10 mouse cellular contexts compared by ENCODE assay signal in genomic region chr6:94680760-94681445, GRCm38 (mm10). TPM values are rescaled to one million over a fixed set of nuclear protein-coding genes. Genes with fewer than 3 reads are reported as not detected.
DNase-seq lines count a peak whose midpoint lies in the region; ATAC-seq and TF ChIP-seq lines count a peak whose summit lies in the region.
"Had no signal": no experiment of that assay in that cellular context is flagged by ENCODE, and none has a peak within 500 bp of the region (broad histone marks: within the 10 kb centered on the region; RNA-seq: fewer than 3 reads in every experiment).

No protein-coding gene starts in this region.

- no peak for DNase-seq in kidney, postnatal 4 days
- DNase-seq in 3T3-L1 (ENCODE audit: low read depth, low spot score) (peak; percentile 59), G1E (ENCODE audit: low spot score) (peak; percentile 43)
- DNase-seq in lung, adult 18-20 months, result no peak
- no peak for DNase-seq in cerebellum, postnatal 4 days (ENCODE audit: low spot score in 2 of 2)
- no peak for DNase-seq in left cerebral cortex, postnatal 10 days (ENCODE audit: extremely low spot score in 1 of 2, low spot score in 2 of 2)

- no peak overlapping the region for H3K9ac ChIP-seq in kidney, embryonic 15.5 days
- no peak overlapping the region for H3K9ac ChIP-seq in intestine, embryonic 16.5 days (ENCODE audit: low read depth, low read length)

- WGBS in kidney, embryonic 15.5 days, result 37% methylated on average over 5 of the region's 5 CpGs
- WGBS in intestine, embryonic 16.5 days, result 42% methylated on average over 5 of the region's 5 CpGs

- H3K4me1 ChIP-seq in kidney, embryonic 15.5 days, result peaks cover 70% of the 10 kb centered on the region
- peaks cover 96% of the 10 kb centered on the region for H3K4me1 ChIP-seq in G1E (ENCODE audit: insufficient read depth, low read depth, low read length)
- peaks cover 80% of the 10 kb centered on the region for H3K4me1 ChIP-seq in intestine, embryonic 16.5 days (ENCODE audit: control insufficient read depth, insufficient read depth, low read length)

- H3K4me3 ChIP-seq in kidney, embryonic 15.5 days (replicated peaks), result no peak overlapping the region
- peak overlapping the region; percentile 57; the same call in 1 of the 2 replicates for H3K4me3 ChIP-seq in G1E (ENCODE audit: low read depth, low read length)
- H3K4me3 ChIP-seq in intestine, embryonic 16.5 days (ENCODE audit: low read length), result no peak overlapping the region
- H3K4me3 ChIP-seq: heart, embryonic 13.5 days had no signal

- H3K36me3 ChIP-seq in kidney, embryonic 15.5 days, result no peaks in the 10 kb centered on the region
- H3K36me3 ChIP-seq in G1E (replicated peaks), result peaks cover 11% of the 10 kb centered on the region
- H3K36me3 ChIP-seq in intestine, embryonic 16.5 days (ENCODE audit: control insufficient read depth, insufficient read depth, low read length), result no peaks in the 10 kb centered on the region
- H3K36me3 ChIP-seq: heart, embryonic 13.5 days had no signal

- H3K4me2 ChIP-seq in kidney, embryonic 15.5 days, result no peak overlapping the region
- H3K4me2 ChIP-seq in intestine, embryonic 16.5 days (ENCODE audit: low read depth, low read length), result no peak overlapping the region

- no peak; the same call in 1 of the 2 replicates for ATAC-seq in kidney, embryonic 15.5 days (replicated peaks; ENCODE audit: low FRiP score)
- peak; percentile 47 for ATAC-seq in G1E (ENCODE audit: extremely low read depth, insufficient number of reproducible peaks, low FRiP score, poor library complexity, severe bottlenecking)
- peak; percentile 19 for ATAC-seq in intestine, embryonic 16.5 days

- H3K27me3 ChIP-seq in kidney, embryonic 15.5 days, result no peaks in the 10 kb centered on the region
- peaks cover 1% of the 10 kb centered on the region; the same call in 1 of the 2 replicates for H3K27me3 ChIP-seq in G1E (ENCODE audit: insufficient read depth, low read length)
- no peaks in the 10 kb centered on the region for H3K27me3 ChIP-seq in intestine, embryonic 16.5 days (replicated peaks; ENCODE audit: control insufficient read depth, insufficient read depth, low read length)
- H3K27me3 ChIP-seq: heart, embryonic 13.5 days; Patski had no signal

- TF ChIP-seq CTCF in G1E (IDR thresholded peaks at IDR 0.05; ENCODE audit: low read depth, low read length), result no peak

- peak overlapping the region; percentile 24; the same call in 1 of the 2 replicates for H3K27ac ChIP-seq in kidney, embryonic 15.5 days
- peak overlapping the region; percentile 14; the same call in 1 of the 2 replicates for H3K27ac ChIP-seq in intestine, embryonic 16.5 days (ENCODE audit: low read length)
- H3K27ac ChIP-seq: heart, embryonic 13.5 days had no signal

- intact Hi-C loops in left cerebral cortex, postnatal 10 days (cut with DNase I), result no loop called here

- H3K9me3 ChIP-seq in kidney, embryonic 15.5 days (replicated peaks), result no peaks in the 10 kb centered on the region
- no peaks in the 10 kb centered on the region for H3K9me3 ChIP-seq in G1E (replicated peaks)
- H3K9me3 ChIP-seq in intestine, embryonic 16.5 days (ENCODE audit: control insufficient read depth, low read length), result no peaks in the 10 kb centered on the region
- H3K9me3 ChIP-seq: heart, embryonic 13.5 days had no signal

RNA-seq across cellular contexts. Expression of gene Lrig1, which starts 19.1 kb away (rescaled TPM):
- polyA plus RNA-seq in kidney, embryonic 15.5 days (2015; fragmentation: Nextera tagmentation; extraction: Ambion mirVana), result 7.3 and 8.1 TPM in 2 replicates
- total RNA-seq in G1E (2014; fragmentation: Nextera tagmentation) (19.8 and 23.6 TPM in 2 replicates), G1E (2017) (9.7 and 12.0 TPM in 2 replicates)
- 5.9 and 7.0 TPM in 2 replicates for polyA plus RNA-seq in G1E (2012)
- polyA plus RNA-seq in intestine, embryonic 16.5 days (2015; fragmentation: Nextera tagmentation; extraction: Ambion mirVana), result 11.8 and 14.7 TPM in 2 replicates
- total RNA-seq in left cerebral cortex, postnatal 10 days (2021), result 10 to 100 TPM; 32.0 to 32.9 TPM

Comparison
In these comparisons a context has a peak if more than half of its experiments do, and no peak if none do; other contexts are left out.
1. DNase-seq: peak in 3T3-L1 (single experiment) and G1E (single experiment); none in kidney, postnatal 4 days (0 of 2), lung, adult 18-20 months (0 of 2), cerebellum, postnatal 4 days (0 of 2) and left cerebral cortex, postnatal 10 days (0 of 2).